Mouse (Mus musculus) brown adipose tissue, adult 24 weeks (tissue): ENCODE data around the gene Hoxd3. TPM values are rescaled to one million over a fixed set of nuclear protein-coding genes. Genes with fewer than 3 reads are reported as not detected.
A peak's percentile ranks its signal among the peaks of the same experiment; 100 is the strongest.

Experiments used
- H3K27ac ChIP-seq: fragments of 200-500 bp; replicated peaks from 2 replicates; pipeline ENCODE4 v1.5.1; 2012; ENCODE audit warnings: low read depth, mild to moderate bottlenecking, low read length
- H3K4me1 ChIP-seq: fragments of 200-500 bp; 2 replicates; pipeline ENCODE4 v1.6.1; 2012; ENCODE audit warnings: low read length, mixed read lengths; ENCODE audit not compliant: control insufficient read depth, insufficient read depth, insufficient read length
- H3K4me3 ChIP-seq: fragments of 200-500 bp; 2 replicates; pipeline ENCODE4 v1.5.1; 2012; ENCODE audit warnings: low read depth, mild to moderate bottlenecking, low read length, moderate library complexity; ENCODE audit not compliant: insufficient read depth
- polyA plus RNA-seq: library from polyadenylated mRNA; stranded (reverse); fragments of >200 nt; gene quantifications from 2 replicates; pipeline ENCODE4 v1.2.4, GENCODE M21; 2012; ENCODE audit not compliant: missing spikeins, insufficient read depth, insufficient read length

Hoxd3 gene
- polyA plus RNA-seq, 1 experiment: not detected

GRCm38 (mm10) chr2:74695813-74696430 is 15.8 kb upstream of the Hoxd3 start:
- no peak overlapping the region for H3K27ac ChIP-seq
- no peak overlapping the region for H3K4me3 ChIP-seq
- H3K4me1 ChIP-seq: 0 out of 2 replicates have a peak, but pooled peaks cover 5% of the 10 kb centered on the region

- no peak overlapping the region for H3K27ac ChIP-seq
- 0 out of 2 replicates have a peak, but pooled peaks cover 5% of the 10 kb centered on the region for H3K4me1 ChIP-seq
- no peak overlapping the region for H3K4me3 ChIP-seq
Observed at GRCm38 (mm10) chr2:74696442-74697335, 15.0 kb upstream of the Hoxd3 start.

GRCm38 (mm10) chr2:74697567-74698121 is 14.1 kb upstream of the Hoxd3 start, which contains the start of gene Hoxd9:
Gene Hoxd9 (plus strand): TSS chr2:74697727.
- peak within 1 kb of the TSS; percentile 68 for H3K27ac ChIP-seq
- H3K4me1 ChIP-seq: no peaks in the 10 kb centered on the region
- H3K4me3 ChIP-seq: peak within 1 kb of the TSS; percentile 93

- H3K4me3 ChIP-seq: peak overlapping the region; percentile 93
- no peaks in the 10 kb centered on the region for H3K4me1 ChIP-seq
- H3K27ac ChIP-seq: peak overlapping the region; percentile 68
Observed at GRCm38 (mm10) chr2:74698201-74699052, 13.3 kb upstream of the Hoxd3 start.

- H3K4me3 ChIP-seq: peak overlapping the region; percentile 93
- no peak overlapping the region for H3K27ac ChIP-seq
Observed at GRCm38 (mm10) chr2:74699053-74699430, 12.7 kb upstream of the Hoxd3 start.

GRCm38 (mm10) chr2:74699664-74700545 is 11.8 kb upstream of the Hoxd3 start:
- H3K27ac ChIP-seq: no peak overlapping the region
- no peaks in the 10 kb centered on the region for H3K4me1 ChIP-seq
- H3K4me3 ChIP-seq: no peak overlapping the region

More at GRCm38 (mm10) chr2:74699053-74699430, 12.7 kb upstream of the Hoxd3 start:
- H3K4me1 ChIP-seq: no peaks in the 10 kb centered on the region

- H3K4me1 ChIP-seq: no peaks in the 10 kb centered on the region
- no peak overlapping the region for H3K4me3 ChIP-seq
- no peak overlapping the region for H3K27ac ChIP-seq
Observed at GRCm38 (mm10) chr2:74700546-74701112, 11.1 kb upstream of the Hoxd3 start.

- Histone ChIP-seq H3K4me3 (no peak overlapping the region), H3K4me1 (no peaks in the 10 kb centered on the region), H3K27ac (no peak overlapping the region)
Observed at GRCm38 (mm10) chr2:74701949-74702819, 9.5 kb upstream of the Hoxd3 start.

- Histone ChIP-seq H3K4me1 (peaks cover 2% of the 10 kb centered on the region; the same call in 1 of the 2 replicates), H3K27ac (no peak overlapping the region), H3K4me3 (no peak overlapping the region)
Observed at GRCm38 (mm10) chr2:74702820-74703219, 8.9 kb upstream of the Hoxd3 start.

- H3K27ac ChIP-seq: no peak overlapping the region
- no peak overlapping the region for H3K4me3 ChIP-seq
- peaks cover 2% of the 10 kb centered on the region; the same call in 1 of the 2 replicates for H3K4me1 ChIP-seq
Observed at GRCm38 (mm10) chr2:74703317-74703716, 8.4 kb upstream of the Hoxd3 start.

GRCm38 (mm10) chr2:74703720-74704392 is 7.9 kb upstream of the Hoxd3 start:
- peak overlapping the region; percentile 79; the same call in 1 of the 2 replicates for H3K4me3 ChIP-seq
- H3K4me1 ChIP-seq: peaks cover 2% of the 10 kb centered on the region; the same call in 1 of the 2 replicates
- no peak overlapping the region for H3K27ac ChIP-seq

GRCm38 (mm10) chr2:74704393-74704998 is 7.2 kb upstream of the Hoxd3 start, which contains the start of gene Hoxd8:
Gene Hoxd8 (plus strand): TSS chr2:74704615.
- peak within 1 kb of the TSS; percentile 79 for H3K4me3 ChIP-seq
- H3K27ac ChIP-seq: peak within 1 kb of the TSS; percentile 70
- peaks cover 2% of the 10 kb centered on the region; the same call in 1 of the 2 replicates for H3K4me1 ChIP-seq
